In the genomic region with DNA sequence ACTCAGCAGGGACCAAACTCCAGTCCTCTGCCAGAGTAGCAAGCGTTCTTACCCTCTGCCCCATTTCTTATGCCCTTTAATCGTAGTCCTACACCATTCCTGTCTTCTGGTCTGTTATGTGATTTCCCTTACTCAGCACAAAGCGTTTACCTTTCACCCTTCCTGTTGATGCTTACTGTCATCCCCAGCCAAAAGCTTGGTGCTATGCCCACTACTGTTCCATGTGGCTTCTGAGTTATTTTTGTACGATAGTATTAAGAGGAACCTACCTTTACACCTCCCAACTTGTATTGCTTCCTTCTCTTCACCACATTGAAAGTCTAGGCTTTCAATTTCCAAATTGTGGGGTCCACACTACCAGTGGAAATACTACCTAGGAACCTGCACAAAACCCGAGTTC, we compare ENCODE assay signal across 10 mouse cellular contexts. TPM values are rescaled to one million over a fixed set of nuclear protein-coding genes. Genes with fewer than 3 reads are reported as not detected.
"Had no signal": no experiment of that assay in that cellular context is flagged by ENCODE, and none has a peak within 500 bp of the region (broad histone marks: within the 10 kb centered on the region; RNA-seq: fewer than 3 reads in every experiment).

No protein-coding gene starts in this region.

- ATAC-seq: midbrain, embryonic 16.5 days had no signal

- H3K4me2 ChIP-seq: limb, embryonic 12.5 days; midbrain, embryonic 12.5 days had no signal

- H3K4me3 ChIP-seq: limb, embryonic 12.5 days; midbrain, embryonic 12.5 days had no signal

- DNase-seq: liver; lung, adult 18-20 months; right cerebral cortex, adult 18-20 months; right cerebral cortex, postnatal 25 days; thymus, postnatal 4 days had no signal

- H3K27ac ChIP-seq: limb, embryonic 12.5 days; liver, embryonic 14.5 days; midbrain, embryonic 12.5 days had no signal

- H3K27me3 ChIP-seq: limb, embryonic 12.5 days; midbrain, embryonic 12.5 days had no signal

- H3K9ac ChIP-seq: limb, embryonic 12.5 days; liver, embryonic 14.5 days; midbrain, embryonic 12.5 days had no signal

- H3K4me1 ChIP-seq: limb, embryonic 12.5 days; midbrain, embryonic 12.5 days had no signal

RNA-seq across cellular contexts. Expression of a gene that starts 57.2 kb away (rescaled TPM):
- total RNA-seq: megakaryocyte-erythroid progenitor cell, adult 5-6 weeks had no signal
